Mouse (Mus musculus) MEL (cell line): ENCODE measurements at regions not wholly inside any gene's neighbourhood (a gene's known extent, or its start where the extent isn't known, plus 50 kb on each side); places are given as distances from the start of the nearest gene placed in this dataset.

Source experiments
- DNase-seq: peaks from one replicate; pipeline ENCODE4 v3.0.0; 2011; ENCODE audit warnings: low read depth, low spot score
- H3K27ac ChIP-seq: 2 replicates; pipeline ENCODE4 v1.5.1; 2012; ENCODE audit warnings: low read depth, mild to moderate bottlenecking, control low read depth, low read length, moderate library complexity; ENCODE audit not compliant: control insufficient read depth
- H3K27me3 ChIP-seq, 2 experiments: fragments of 150-350 bp in 1 of 2; sonication (generic) in 1 of 2; 2 replicates each; pipeline ENCODE4 v1.6.1; 2012; ENCODE audit warnings: low read length in 2 of 2, mild to moderate bottlenecking in 2 of 2, improper control_type of control experiment in 1 of 2, moderate library complexity in 1 of 2; ENCODE audit not compliant: insufficient read depth in 2 of 2, control insufficient read depth in 1 of 2
- H3K36me3 ChIP-seq, 2 experiments: 2 replicates each; pipeline ENCODE4 v1.6.1; 2012 to 2014; ENCODE audit warnings: low read length in 2 of 2, improper control_type of control experiment in 1 of 2, inconsistent platforms in 1 of 2, mild to moderate bottlenecking in 1 of 2; ENCODE audit not compliant: insufficient read depth in 2 of 2, control insufficient read depth in 1 of 2
- H3K4me1 ChIP-seq, 2 experiments: fragments of 150-350 bp in 1 of 2; sonication (generic) in 1 of 2; 2 replicates each; pipeline ENCODE4 v1.6.1; 2012; ENCODE audit warnings: low read length in 2 of 2, improper control_type of control experiment in 1 of 2, mild to moderate bottlenecking in 1 of 2; ENCODE audit not compliant: insufficient read depth in 2 of 2, control insufficient read depth in 1 of 2
- H3K4me3 ChIP-seq, 2 experiments: fragments of 150-350 bp in 1 of 2; sonication (generic) in 1 of 2; 2 replicates each; pipeline ENCODE4 v1.5.1; 2012; ENCODE audit warnings: low read depth in 2 of 2, low read length in 2 of 2, mild to moderate bottlenecking in 2 of 2, moderate library complexity in 2 of 2, control low read depth in 1 of 2, improper control_type of control experiment in 1 of 2; ENCODE audit not compliant: control insufficient read depth in 1 of 2, insufficient read depth in 1 of 2
- H3K79me2 ChIP-seq: 2 replicates; pipeline ENCODE4 v1.6.1; 2012; ENCODE audit warnings: mild to moderate bottlenecking, low read length, moderate library complexity; ENCODE audit not compliant: control insufficient read depth, poor library complexity, insufficient read depth
- H3K9ac ChIP-seq: 2 replicates; pipeline ENCODE4 v1.6.1; 2012; ENCODE audit warnings: low read depth, mild to moderate bottlenecking, control low read depth, low read length, moderate library complexity; ENCODE audit not compliant: control insufficient read depth, poor library complexity, severe bottlenecking
- H3K9me3 ChIP-seq: fragments of 150-350 bp; sonication (generic); replicated peaks from 2 replicates; pipeline ENCODE4 v1.6.1; 2012; ENCODE audit warnings: mild to moderate bottlenecking, low read length, improper control_type of control experiment, moderate library complexity; ENCODE audit not compliant: insufficient read depth
- BHLHE40 ChIP-seq: IDR thresholded peaks from 2 replicates; pipeline ENCODE4 v1.6.1; 2012; ENCODE audit warnings: low read depth, mild to moderate bottlenecking, inconsistent platforms, low read length, improper control_type of control experiment, borderline replicate concordance
- CHD2 ChIP-seq: IDR thresholded peaks from 2 replicates; pipeline ENCODE4 v1.6.1; 2011; ENCODE audit warnings: low read length, improper control_type of control experiment
- CTCF ChIP-seq, 3 experiments: IDR thresholded peaks in 2 of 3; conservative IDR thresholded peaks in 1 of 3; 2 replicates each; pipeline ENCODE4 v1.5.1; 2011 to 2012; ENCODE audit warnings: low read length in 3 of 3, low read depth in 2 of 3, mild to moderate bottlenecking in 2 of 3, improper control_type of control experiment in 1 of 3, inconsistent platforms in 1 of 3, mixed read lengths in 1 of 3, moderate library complexity in 1 of 3; ENCODE audit not compliant: control insufficient read depth in 1 of 3, insufficient read depth in 1 of 3, poor library complexity in 1 of 3, severe bottlenecking in 1 of 3
- ELF1 ChIP-seq: IDR thresholded peaks from 2 replicates; pipeline ENCODE4 v1.6.1; 2014; ENCODE audit warnings: low read depth, mild to moderate bottlenecking, inconsistent platforms, low read length, improper control_type of control experiment, moderate library complexity
- EP300 ChIP-seq, 2 experiments: IDR thresholded peaks; 2 replicates each; pipeline ENCODE4 v1.6.1; 2011; ENCODE audit warnings: improper control_type of control experiment in 2 of 2, low read length in 2 of 2, low read depth in 1 of 2, mild to moderate bottlenecking in 1 of 2
- ETS1 ChIP-seq: IDR thresholded peaks from 2 replicates; pipeline ENCODE4 v1.6.1; 2012; ENCODE audit warnings: low read depth, mild to moderate bottlenecking, inconsistent platforms, low read length, improper control_type of control experiment, moderate library complexity
- MAFK ChIP-seq: IDR thresholded peaks from 2 replicates; pipeline ENCODE4 v1.6.1; 2011; ENCODE audit warnings: low read depth, mild to moderate bottlenecking, low read length, improper control_type of control experiment, borderline replicate concordance
- MAZ ChIP-seq: IDR thresholded peaks from 2 replicates; pipeline ENCODE4 v1.6.1; 2012; ENCODE audit warnings: low read depth, mild to moderate bottlenecking, inconsistent platforms, low read length, improper control_type of control experiment
- MEF2A ChIP-seq: IDR thresholded peaks from 2 replicates; pipeline ENCODE4 v1.6.1; 2014; ENCODE audit warnings: low read depth, mild to moderate bottlenecking, inconsistent platforms, low read length, improper control_type of control experiment; ENCODE audit not compliant: poor library complexity, insufficient replicate concordance, severe bottlenecking; ENCODE audit errors: extremely low read depth
- MXI1 ChIP-seq: IDR thresholded peaks from 2 replicates; pipeline ENCODE4 v1.6.1; 2011; ENCODE audit warnings: mild to moderate bottlenecking, low read depth, low read length, improper control_type of control experiment
- MYB ChIP-seq: IDR thresholded peaks from 2 replicates; pipeline ENCODE4 v1.6.1; 2011; ENCODE audit warnings: mild to moderate bottlenecking, low read depth, low read length, improper control_type of control experiment
- RAD21 ChIP-seq: IDR thresholded peaks from 2 replicates; pipeline ENCODE4 v1.6.1; 2011; ENCODE audit warnings: mild to moderate bottlenecking, low read depth, low read length, improper control_type of control experiment
- SIN3A ChIP-seq: IDR thresholded peaks from 2 replicates; pipeline ENCODE4 v1.6.1; 2012; ENCODE audit warnings: low read length, improper control_type of control experiment, inconsistent platforms
- TAL1 ChIP-seq: IDR thresholded peaks from 2 replicates; pipeline ENCODE4 v1.6.1; 2012; ENCODE audit warnings: mild to moderate bottlenecking, inconsistent platforms, low read length, moderate library complexity, mixed read lengths
- TBP ChIP-seq: IDR thresholded peaks from 2 replicates; pipeline ENCODE4 v1.8.0; 2011; ENCODE audit warnings: low read depth, low read length, improper control_type of control experiment
- TCF12 ChIP-seq: IDR thresholded peaks from 2 replicates; pipeline ENCODE4 v1.6.1; 2014; ENCODE audit warnings: low read depth, mild to moderate bottlenecking, inconsistent platforms, low read length, improper control_type of control experiment, moderate library complexity
- UBTF ChIP-seq: IDR thresholded peaks from 2 replicates; pipeline ENCODE4 v1.6.1; 2012; ENCODE audit warnings: low read depth, mild to moderate bottlenecking, inconsistent platforms, low read length, improper control_type of control experiment, moderate library complexity, borderline replicate concordance; ENCODE audit not compliant: insufficient read depth
- USF1 ChIP-seq: IDR thresholded peaks from 2 replicates; pipeline ENCODE4 v1.6.1; 2014; ENCODE audit warnings: low read depth, mild to moderate bottlenecking, inconsistent platforms, low read length, improper control_type of control experiment, moderate library complexity
- ZKSCAN1 ChIP-seq: IDR thresholded peaks from 2 replicates; pipeline ENCODE4 v1.6.1; 2012; ENCODE audit warnings: low read depth, mild to moderate bottlenecking, inconsistent platforms, low read length, improper control_type of control experiment, moderate library complexity
- ZMIZ1 ChIP-seq: IDR thresholded peaks from 2 replicates; pipeline ENCODE4 v1.6.1; 2012; ENCODE audit warnings: low read depth, mild to moderate bottlenecking, inconsistent platforms, low read length, improper control_type of control experiment, moderate library complexity
- ZNF384 ChIP-seq: IDR thresholded peaks from 2 replicates; pipeline ENCODE4 v1.6.1; 2012; ENCODE audit warnings: low read depth, mild to moderate bottlenecking, inconsistent platforms, low read length, improper control_type of control experiment

- H3K9ac ChIP-seq = no peak overlapping the region
- H3K27ac ChIP-seq = no peak overlapping the region
- no peaks in the 10 kb centered on the region for H3K4me1 ChIP-seq
- no peak overlapping the region for H3K4me3 ChIP-seq
- no peaks in the 10 kb centered on the region for H3K9me3 ChIP-seq
- TF ChIP-seq TCF12 (no peak), TBP (no peak), ZMIZ1 (no peak), ZNF384 (no peak), MXI1 (no peak), MEF2A (no peak), CTCF (IDR thresholded peaks at IDR 0.05 in 2 of 3, conservative IDR thresholded peaks at IDR 0.05 in 1 of 3; ENCODE audit: control insufficient read depth in 1 of 3, insufficient read depth in 1 of 3, low read depth in 2 of 3, low read length in 3 of 3, poor library complexity in 1 of 3, severe bottlenecking in 1 of 3) (no peak), MAFK (no peak), MYB (no peak), ELF1 (no peak), UBTF (no peak), ZKSCAN1 (no peak), MAZ (no peak), RAD21 (no peak), CHD2 (no peak), SIN3A (no peak), BHLHE40 (no peak), EP300 (IDR thresholded peaks at IDR 0.05; ENCODE audit: low read depth in 1 of 2, low read length in 2 of 2) (no peak), ETS1 (no peak)
- TF ChIP-seq, all 39 proteins: peak for 0
- Histone ChIP-seq H3K36me3 (no peaks in the 10 kb centered on the region), H3K27me3 (no peaks in the 10 kb centered on the region), H3K79me2 (no peaks in the 10 kb centered on the region)
- no peak for DNase-seq
These were observed 335.1 kb upstream of the Arglu1 start for GRCm38 (mm10) chr8:9025378-9025777.

GRCm38 (mm10) chr8:9020744-9021143, 330.4 kb upstream of the Arglu1 start:
- H3K4me3 ChIP-seq = no peak overlapping the region
- H3K79me2 ChIP-seq = no peaks in the 10 kb centered on the region
- H3K36me3 ChIP-seq = no peaks in the 10 kb centered on the region
- TF ChIP-seq TAL1 = no peak
- TF ChIP-seq USF1 = no peak
- TF ChIP-seq MYB = no peak
- TF ChIP-seq, all 39 proteins: peak for 0
- H3K27ac ChIP-seq = no peak overlapping the region
- no peak for DNase-seq
- no peaks in the 10 kb centered on the region for H3K4me1 ChIP-seq
- H3K9ac ChIP-seq = no peak overlapping the region
- no peaks in the 10 kb centered on the region for H3K27me3 ChIP-seq
- H3K9me3 ChIP-seq = no peaks in the 10 kb centered on the region
